In genomic region chr5:141043654-141044447, GRCm38 (mm10) we compare ENCODE assay signal across 8 mouse cellular contexts. TPM values are rescaled to one million over a fixed set of nuclear protein-coding genes. Genes with fewer than 3 reads are reported as not detected.
DNase-seq lines count a peak whose midpoint lies in the region; ATAC-seq and TF ChIP-seq lines count a peak whose summit lies in the region.
"Had no signal": no experiment of that assay in that cellular context is flagged by ENCODE, and none has a peak within 500 bp of the region (broad histone marks: within the 10 kb centered on the region; RNA-seq: fewer than 3 reads in every experiment).

No protein-coding gene starts in this region.

- no peak for TF ChIP-seq EP300 in lung, postnatal 0 days (IDR thresholded peaks at IDR 0.05)

- H3K4me1 ChIP-seq in lung, postnatal 0 days (ENCODE audit: insufficient read depth, low read depth, low read length) = no peaks in the 10 kb centered on the region
- no peaks in the 10 kb centered on the region for H3K4me1 ChIP-seq in lung, embryonic 14.5 days (ENCODE audit: insufficient read depth)
- H3K4me1 ChIP-seq: limb, embryonic 15.5 days had no signal

- TF ChIP-seq CTCF in lung, postnatal 0 days (IDR thresholded peaks at IDR 0.05) = no peak
- TF ChIP-seq CTCF in lung, embryonic 14.5 days (IDR thresholded peaks at IDR 0.05; ENCODE audit: low read depth) = no peak

- no peak overlapping the region for H3K9ac ChIP-seq in lung, postnatal 0 days (replicated peaks; ENCODE audit: low read depth)
- no peak overlapping the region for H3K9ac ChIP-seq in lung, embryonic 14.5 days
- H3K9ac ChIP-seq: limb, embryonic 15.5 days had no signal

- H3K36me3 ChIP-seq in lung, postnatal 0 days (ENCODE audit: insufficient read depth, low read length) = no peaks in the 10 kb centered on the region
- H3K36me3 ChIP-seq in lung, embryonic 14.5 days (ENCODE audit: insufficient read depth) = no peaks in the 10 kb centered on the region
- H3K36me3 ChIP-seq: limb, embryonic 15.5 days had no signal

- H3K4me2 ChIP-seq in lung, postnatal 0 days (replicated peaks; ENCODE audit: low read depth, low read length) = no peak overlapping the region
- peak overlapping the region; percentile 32; the same call in 1 of the 2 replicates for H3K4me2 ChIP-seq in lung, embryonic 14.5 days
- H3K4me2 ChIP-seq: limb, embryonic 15.5 days had no signal

- no peaks in the 10 kb centered on the region for H3K9me3 ChIP-seq in lung, postnatal 0 days (ENCODE audit: low read length)
- no peaks in the 10 kb centered on the region for H3K9me3 ChIP-seq in lung, embryonic 14.5 days (ENCODE audit: low read depth, low read length)
- H3K9me3 ChIP-seq: limb, embryonic 15.5 days had no signal

- no peak for ATAC-seq in lung, postnatal 0 days
- ATAC-seq in granulocyte monocyte progenitor cell, adult 5-6 weeks (replicated peaks; ENCODE audit: poor library complexity, severe bottlenecking) = peak; percentile 69
- ATAC-seq in lung, embryonic 14.5 days (ENCODE audit: insufficient read depth) = no peak

- H3K27me3 ChIP-seq in lung, postnatal 0 days (replicated peaks; ENCODE audit: insufficient read depth, low read length) = no peaks in the 10 kb centered on the region
- no peaks in the 10 kb centered on the region for H3K27me3 ChIP-seq in lung, embryonic 14.5 days (ENCODE audit: insufficient read depth, low read length)
- H3K27me3 ChIP-seq: limb, embryonic 15.5 days had no signal

- 35% methylated on average over 19 of the region's 19 CpGs for WGBS in lung, postnatal 0 days
- 50% methylated on average over 19 of the region's 19 CpGs for WGBS in lung, embryonic 14.5 days

- no peak overlapping the region for H3K27ac ChIP-seq in lung, postnatal 0 days (ENCODE audit: low read length)
- no peak overlapping the region for H3K27ac ChIP-seq in lung, embryonic 14.5 days (ENCODE audit: low read depth)
- H3K27ac ChIP-seq: limb, embryonic 15.5 days had no signal

- H3K4me3 ChIP-seq in lung, postnatal 0 days (ENCODE audit: low read depth, low read length) = no peak overlapping the region
- H3K4me3 ChIP-seq in lung, embryonic 14.5 days (ENCODE audit: low read depth, low read length) = no peak overlapping the region
- H3K4me3 ChIP-seq: limb, embryonic 15.5 days had no signal

- peak; percentile 3 to 13 for DNase-seq in lung, adult 18-20 months
- no peak for DNase-seq in lung, postnatal 0 days (ENCODE audit: low spot score)
- DNase-seq in lung, embryonic 14.5 days = peak; percentile 11
- DNase-seq in spleen, postnatal 14 days (ENCODE audit: low spot score in 2 of 2) = peak; percentile 17 to 21
- DNase-seq in ovary, postnatal 10 days (ENCODE audit: low spot score) = no peak
- no peak for DNase-seq in cerebellum, adult 9-10 months

RNA-seq across cellular contexts. Expression of gene Card11, which starts 43.5 kb away (rescaled TPM):
- 2.1 and 2.3 TPM in 2 replicates for polyA plus RNA-seq in lung, postnatal 0 days (2015; fragmentation: Nextera tagmentation; extraction: Ambion mirVana)
- 1.6 TPM in 1 of 2 replicates, not detected in the other for total RNA-seq in granulocyte monocyte progenitor cell, adult 5-6 weeks (2014; fragmentation: Nextera tagmentation)
- total RNA-seq in granulocyte monocyte progenitor cell, adult 5-6 weeks (2017) = 0.22 TPM in 1 of 2 replicates, not detected in the other
- 0.25 and 0.37 TPM in 2 replicates for polyA plus RNA-seq in lung, embryonic 14.5 days (2014; fragmentation: Nextera tagmentation; extraction: Ambion mirVana)

Comparison
In these comparisons a context has a peak if more than half of its experiments do, and no peak if none do; other contexts are left out.
1. DNase-seq: peak in lung, adult 18-20 months (2 of 2), lung, embryonic 14.5 days (single experiment) and spleen, postnatal 14 days (2 of 2); none in lung, postnatal 0 days (single experiment), ovary, postnatal 10 days (single experiment) and cerebellum, adult 9-10 months (single experiment).